Mouse (Mus musculus) bone marrow macrophage, adult 2 months (primary cell): ENCODE data around the gene Siglec1. TPM values are rescaled to one million over a fixed set of nuclear protein-coding genes. Genes with fewer than 3 reads are reported as not detected.
"Not testable (repeated sequence)": the region's sequence is repeated elsewhere in the genome, so short reads cannot be mapped to it uniquely, and the experiment has no call there.

Experiments
- H3K27ac ChIP-seq: 2 replicates; pipeline ENCODE4 v1.5.1; 2012; ENCODE audit warnings: low read depth, low read length; ENCODE audit not compliant: insufficient read depth
- H3K4me1 ChIP-seq: 2 replicates; pipeline ENCODE4 v1.6.1; 2012; ENCODE audit warnings: low read length; ENCODE audit not compliant: control insufficient read depth, insufficient read depth
- H3K4me3 ChIP-seq: 2 replicates; pipeline ENCODE4 v1.5.1; 2012; ENCODE audit warnings: mild to moderate bottlenecking, low read length, moderate library complexity; ENCODE audit not compliant: insufficient read depth
- CTCF ChIP-seq: IDR thresholded peaks from 2 replicates; pipeline ENCODE4 v1.5.1; 2012; ENCODE audit warnings: low read depth, mild to moderate bottlenecking, low read length, moderate library complexity
- POLR2A ChIP-seq: IDR thresholded peaks from 2 replicates; pipeline ENCODE4 v1.6.1; 2012; ENCODE audit warnings: mild to moderate bottlenecking, low read depth, low read length, borderline replicate concordance
- polyA plus RNA-seq: library from polyadenylated mRNA; stranded (reverse); fragments of >200 nt; gene quantifications from 2 replicates; pipeline ENCODE4 v1.2.4, GENCODE M21; 2012; ENCODE audit not compliant: missing spikeins, insufficient read depth, insufficient read length

The Siglec1 gene
- polyA plus RNA-seq, 1 experiment = 219 TPM

DNA sequence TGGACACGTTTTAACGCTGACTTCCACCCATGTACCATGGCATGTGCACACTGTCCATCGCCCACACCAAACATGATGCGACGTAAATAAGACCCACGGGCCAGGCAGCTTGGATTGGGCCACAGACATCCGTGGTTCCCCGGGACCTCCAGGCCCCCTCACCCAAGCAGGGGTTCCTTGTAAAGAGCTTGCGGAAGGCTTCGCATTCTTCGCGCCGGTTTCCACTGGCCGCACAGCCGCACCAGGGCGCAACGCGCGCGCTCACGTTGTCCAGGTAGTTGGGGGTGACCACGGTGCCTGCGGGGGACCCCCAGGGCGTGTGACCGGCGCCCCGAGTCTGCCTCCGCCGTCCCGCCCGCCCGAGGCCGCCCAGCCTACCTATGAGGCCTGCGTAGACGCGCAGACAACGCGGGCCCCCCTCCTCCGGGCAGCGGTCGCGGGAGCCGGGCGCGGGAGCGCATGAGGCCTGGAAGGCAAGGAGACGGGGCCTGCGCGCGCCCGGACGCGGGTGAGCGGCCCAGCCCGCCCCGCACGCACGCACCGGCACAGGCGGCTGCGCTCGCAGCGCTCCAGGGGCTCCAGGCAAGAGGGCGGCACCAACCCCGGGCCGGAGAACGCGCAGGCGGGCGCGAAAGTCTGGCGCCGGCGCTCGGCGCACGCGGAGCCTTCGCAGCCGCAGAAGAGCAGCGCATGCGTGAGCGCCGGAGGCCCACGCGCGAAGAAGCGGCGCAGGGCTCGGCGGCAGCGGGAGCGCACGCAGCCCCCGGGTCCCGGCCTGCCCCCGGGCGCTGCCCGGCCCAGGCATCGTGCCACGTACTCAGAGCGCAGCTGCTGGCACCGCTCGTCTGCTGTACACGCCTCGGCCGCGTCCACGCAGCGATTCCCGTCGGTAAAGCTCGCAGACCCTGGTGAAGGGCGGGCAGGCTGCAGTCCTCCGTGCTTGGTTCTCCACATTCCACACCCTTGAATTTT lies 45.4 kb downstream of the Siglec1 start:
- Histone ChIP-seq H3K27ac (no peak overlapping the region), H3K4me1 (peaks cover 19% of the 10 kb centered on the region), H3K4me3 (peak overlapping the region; percentile 58)
- TF ChIP-seq POLR2A (no peak), CTCF (no peak)

DNA sequence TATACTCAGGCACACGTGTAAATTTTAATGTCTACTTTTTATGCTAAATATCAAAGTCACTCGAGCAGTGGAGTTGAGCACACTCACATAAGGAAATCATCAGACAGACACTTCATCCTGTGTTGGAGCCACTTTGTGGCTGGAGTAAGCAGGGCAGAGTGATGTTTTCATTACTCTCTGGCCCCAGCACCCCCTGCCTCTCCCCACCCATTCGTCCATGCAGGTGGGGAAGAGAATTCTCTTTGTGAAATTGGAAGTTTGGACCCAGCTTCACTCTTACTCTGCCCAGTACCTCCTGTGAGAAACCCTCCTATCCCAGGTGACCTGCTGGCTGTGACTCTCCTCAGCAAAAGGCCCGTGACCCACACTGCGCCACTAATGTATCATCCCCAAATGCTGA lies 47.9 kb downstream of the Siglec1 start:
- peaks cover 22% of the 10 kb centered on the region for H3K4me1 ChIP-seq
- H3K4me3 ChIP-seq = no peak overlapping the region
- TF ChIP-seq CTCF (no peak), POLR2A (no peak)
- no peak overlapping the region for H3K27ac ChIP-seq

DNA sequence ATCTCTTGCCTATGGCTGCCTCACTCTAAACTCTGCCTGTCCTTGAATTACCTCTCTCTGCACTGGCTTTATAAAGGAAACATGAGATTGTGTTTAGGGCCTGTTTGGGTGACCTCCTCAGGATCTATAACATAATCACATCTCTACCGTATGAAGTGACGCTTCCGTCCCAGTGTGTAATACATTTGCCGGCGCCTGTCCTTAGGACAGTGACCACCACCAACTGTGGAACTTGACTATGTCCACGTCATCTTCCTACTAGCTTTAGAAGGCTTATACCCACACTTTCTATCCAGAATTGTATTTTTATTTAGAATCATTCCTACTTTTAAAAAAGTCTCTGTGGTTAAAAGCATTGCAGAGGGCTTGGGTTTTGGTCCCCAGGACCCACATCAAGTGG lies 48.4 kb downstream of the Siglec1 start:
- no peak for TF ChIP-seq POLR2A
- TF ChIP-seq CTCF = no peak
- no peak overlapping the region for H3K4me3 ChIP-seq
- no peak overlapping the region for H3K27ac ChIP-seq
- peaks cover 22% of the 10 kb centered on the region for H3K4me1 ChIP-seq

DNA sequence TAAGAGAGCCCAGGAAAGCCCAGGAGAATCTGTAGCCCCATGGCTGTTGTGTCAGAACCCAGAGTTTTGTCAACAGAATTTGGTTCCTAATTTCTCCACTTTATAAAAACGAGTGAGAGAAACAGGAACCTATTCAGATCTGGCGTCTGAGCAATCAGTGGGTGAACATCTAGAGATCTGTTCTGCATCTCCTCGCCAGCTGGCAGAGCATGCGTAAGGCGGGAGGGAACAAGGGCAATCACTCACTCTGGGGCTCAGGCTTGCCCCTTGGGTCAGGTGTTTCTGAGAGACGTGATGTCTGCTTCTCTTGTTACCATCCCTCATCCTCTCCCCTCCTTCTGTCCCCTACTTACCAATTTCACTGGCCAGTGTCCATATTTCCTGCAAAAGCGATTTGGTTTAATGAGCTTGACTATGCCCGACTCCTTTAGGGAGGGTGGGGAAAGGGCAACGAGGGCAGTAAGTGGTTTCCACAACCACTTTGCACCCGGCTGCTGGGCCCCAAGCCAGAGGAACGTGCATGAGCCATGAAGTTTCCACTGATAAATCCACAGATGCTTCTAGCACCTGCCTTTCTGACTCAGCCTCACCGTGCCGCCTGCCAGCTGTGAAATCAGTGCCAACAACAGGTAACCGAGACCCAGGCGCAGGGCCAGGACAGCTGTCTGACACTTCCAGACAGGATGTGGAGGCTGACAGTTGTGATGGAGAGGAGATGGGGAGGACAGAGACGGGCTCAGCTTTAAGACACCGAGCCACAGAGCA lies 49.2 kb downstream of the Siglec1 start:
- peaks cover 22% of the 10 kb centered on the region for H3K4me1 ChIP-seq
- TF ChIP-seq CTCF (no peak), POLR2A (no peak)
- no peak overlapping the region for H3K4me3 ChIP-seq
- peak overlapping the region; percentile 70 for H3K27ac ChIP-seq

DNA sequence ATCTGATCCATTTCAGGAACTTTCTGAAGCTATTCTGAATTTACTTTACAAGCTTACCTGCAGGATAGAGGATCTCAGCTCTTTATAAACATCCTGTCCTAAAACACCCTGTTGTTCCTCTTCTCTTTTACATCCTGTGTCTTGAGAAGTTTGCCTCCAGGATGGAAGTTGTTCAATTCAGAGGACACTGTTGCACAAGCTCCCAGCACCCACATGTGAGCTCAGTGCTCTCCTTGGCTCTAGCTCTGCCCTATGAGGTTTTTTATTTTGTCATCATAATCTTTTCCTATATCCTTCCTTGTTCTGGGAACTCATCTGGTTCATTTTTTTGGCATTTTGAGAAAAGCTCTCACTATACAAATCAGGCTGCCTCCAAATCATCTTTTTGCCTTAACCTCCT lies 49.8 kb downstream of the Siglec1 start:
- H3K27ac ChIP-seq = peak overlapping the region; percentile 70
- TF ChIP-seq POLR2A (no peak), CTCF (no peak)
- peaks cover 22% of the 10 kb centered on the region for H3K4me1 ChIP-seq
- no peak overlapping the region for H3K4me3 ChIP-seq

DNA sequence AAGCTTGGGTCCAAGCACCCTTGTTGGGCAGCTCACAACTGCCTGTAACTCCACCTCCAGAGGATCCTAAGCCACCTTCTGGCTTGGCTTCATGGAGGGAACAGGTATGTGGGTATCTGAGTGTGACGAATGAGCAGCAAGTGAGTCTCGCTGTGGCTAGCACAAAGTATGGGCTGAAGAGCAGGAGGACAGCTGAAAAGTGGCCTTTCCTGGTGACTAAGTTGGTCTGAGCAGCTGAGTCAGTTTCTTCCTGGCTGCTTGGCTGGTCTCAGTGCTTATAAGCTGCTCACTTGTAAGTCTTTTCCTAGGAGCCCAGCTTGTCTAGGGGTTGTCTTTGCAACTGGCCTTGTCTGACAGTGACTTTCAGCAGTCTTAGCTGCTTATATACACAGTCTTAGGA lies 50.2 kb downstream of the Siglec1 start:
- no peak overlapping the region for H3K4me3 ChIP-seq
- peak overlapping the region; percentile 70 for H3K27ac ChIP-seq
- TF ChIP-seq POLR2A = no peak
- no peak for TF ChIP-seq CTCF
- peaks cover 21% of the 10 kb centered on the region for H3K4me1 ChIP-seq

DNA sequence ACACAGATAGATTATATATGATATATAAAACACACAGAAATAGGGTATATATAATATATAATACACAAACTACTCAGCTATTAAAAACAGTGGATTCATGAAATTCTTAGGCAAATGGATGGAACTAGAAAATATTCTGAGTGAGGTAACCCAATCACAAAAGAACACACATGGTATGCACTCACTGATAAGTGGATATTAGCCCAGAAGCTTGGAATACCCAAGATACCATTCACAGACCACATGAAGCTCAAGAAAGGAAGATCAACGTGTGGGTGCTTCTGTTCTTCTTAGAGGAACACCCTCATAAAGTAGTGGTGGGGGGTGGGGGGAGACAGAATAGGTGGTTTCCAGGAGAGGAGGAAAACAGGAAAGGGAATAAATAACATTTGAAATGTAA lies 55.2 kb downstream of the Siglec1 start:
- H3K4me1 ChIP-seq = peaks cover 37% of the 10 kb centered on the region
- H3K4me3 ChIP-seq, H3K27ac ChIP-seq: not testable (repeated sequence)

DNA sequence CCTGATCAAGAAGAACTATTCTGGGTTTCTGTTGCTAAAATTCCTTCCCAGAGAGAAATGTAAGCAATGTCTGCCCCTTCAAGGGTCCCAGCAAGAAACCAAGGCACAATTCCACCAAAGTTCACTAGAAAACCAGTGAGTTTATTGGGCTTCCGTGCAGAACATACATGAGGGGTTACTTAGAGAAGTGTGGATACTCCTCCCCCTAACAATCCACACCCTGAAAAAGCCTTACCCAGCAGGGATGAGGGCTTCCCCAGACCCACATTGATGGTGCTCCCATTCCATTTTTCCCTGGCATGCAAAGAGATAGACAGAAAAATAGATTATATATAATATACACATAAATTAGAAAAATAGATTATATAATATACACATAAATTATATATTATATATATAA lies 55.6 kb downstream of the Siglec1 start:
- Histone ChIP-seq H3K27ac (no peak overlapping the region), H3K4me1 (peaks cover 33% of the 10 kb centered on the region), H3K4me3 (no peak overlapping the region)
- TF ChIP-seq POLR2A (no peak), CTCF (no peak)

DNA sequence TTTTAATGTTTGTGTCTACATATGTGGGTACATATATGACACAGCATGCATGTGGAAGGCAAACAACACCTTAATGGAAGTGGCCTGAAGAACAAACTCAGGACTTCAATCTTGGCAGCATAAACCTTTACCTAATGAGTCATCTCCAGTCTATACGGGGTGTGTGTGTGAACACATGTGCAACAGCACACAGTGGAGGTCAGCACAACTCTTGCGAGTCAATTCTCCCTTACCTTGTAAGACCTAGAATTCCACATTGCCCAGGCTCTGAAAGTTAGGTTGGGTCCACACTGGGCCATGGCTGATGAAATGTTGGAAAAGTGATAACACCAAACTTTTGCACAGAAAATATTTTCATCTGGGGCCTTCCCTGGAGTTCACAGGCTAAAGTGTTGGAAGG lies 56.0 kb downstream of the Siglec1 start:
- H3K27ac ChIP-seq = peak overlapping the region; percentile 29

More for the DNA sequence above, 56.0 kb downstream of the Siglec1 start:
- peaks cover 32% of the 10 kb centered on the region for H3K4me1 ChIP-seq
- H3K4me3 ChIP-seq = no peak overlapping the region
- TF ChIP-seq POLR2A = no peak
- TF ChIP-seq CTCF = no peak
